Mouse (Mus musculus): ENCODE measurements around the gene Phox2b. TPM values are rescaled to one million over a fixed set of nuclear protein-coding genes. Genes with fewer than 3 reads are reported as not detected.

The Phox2b gene
- polyA plus RNA-seq, 1 experiment from 2014 or later = 0.08 TPM

- H3K27me3 ChIP-seq (ENCODE audit: control insufficient read depth, insufficient read depth, low read depth, low read length) = peaks cover 73% of the 10 kb centered on the region
- H3K9me3 ChIP-seq (replicated peaks; ENCODE audit: control insufficient read depth, low read length) = no peaks in the 10 kb centered on the region
- ATAC-seq (ENCODE audit: low read depth) = no peak
- H3K9ac ChIP-seq (ENCODE audit: low read depth, low read length) = no peak overlapping the region
- H3K4me3 ChIP-seq (ENCODE audit: low read depth, low read length) = no peak overlapping the region
- H3K4me2 ChIP-seq (ENCODE audit: low read depth, low read length) = no peak overlapping the region
- H3K27ac ChIP-seq (ENCODE audit: low read length) = no peak overlapping the region
- H3K4me1 ChIP-seq (ENCODE audit: control insufficient read depth, low read depth, low read length) = no peaks in the 10 kb centered on the region
- no peaks in the 10 kb centered on the region for H3K36me3 ChIP-seq (ENCODE audit: control insufficient read depth, insufficient read depth)
- 4% methylated on average over 28 of the region's 28 CpGs for WGBS (ENCODE audit: insufficient replicate concordance)
Measured at GRCm38 (mm10) chr5:67101793-67102600, 2.9 kb upstream of the Phox2b start.

GRCm38 (mm10) chr5:67101395-67101760, 2.3 kb upstream of the Phox2b start:
- Histone ChIP-seq H3K4me1 (ENCODE audit: control insufficient read depth, low read depth, low read length) (no peaks in the 10 kb centered on the region), H3K27me3 (ENCODE audit: control insufficient read depth, insufficient read depth, low read depth, low read length) (peaks cover 79% of the 10 kb centered on the region), H3K4me3 (ENCODE audit: low read depth, low read length) (no peak overlapping the region), H3K4me2 (ENCODE audit: low read depth, low read length) (no peak overlapping the region), H3K27ac (ENCODE audit: low read length) (no peak overlapping the region), H3K9ac (ENCODE audit: low read depth, low read length) (no peak overlapping the region), H3K9me3 (replicated peaks; ENCODE audit: control insufficient read depth, low read length) (no peaks in the 10 kb centered on the region), H3K36me3 (ENCODE audit: control insufficient read depth, insufficient read depth) (no peaks in the 10 kb centered on the region)
- 4% methylated on average over 9 of the region's 9 CpGs for WGBS (ENCODE audit: insufficient replicate concordance)
- no peak for ATAC-seq (ENCODE audit: low read depth)

GRCm38 (mm10) chr5:67100564-67101394, 1.7 kb upstream of the Phox2b start:
- Histone ChIP-seq H3K27me3 (ENCODE audit: control insufficient read depth, insufficient read depth, low read depth, low read length) (peaks cover 85% of the 10 kb centered on the region), H3K4me1 (ENCODE audit: control insufficient read depth, low read depth, low read length) (no peaks in the 10 kb centered on the region), H3K9ac (ENCODE audit: low read depth, low read length) (no peak overlapping the region), H3K4me3 (ENCODE audit: low read depth, low read length) (no peak overlapping the region), H3K27ac (ENCODE audit: low read length) (no peak overlapping the region), H3K4me2 (ENCODE audit: low read depth, low read length) (no peak overlapping the region), H3K9me3 (replicated peaks; ENCODE audit: control insufficient read depth, low read length) (no peaks in the 10 kb centered on the region), H3K36me3 (ENCODE audit: control insufficient read depth, insufficient read depth) (no peaks in the 10 kb centered on the region)
- 4% methylated on average over 34 of the region's 34 CpGs for WGBS (ENCODE audit: insufficient replicate concordance)
- ATAC-seq (ENCODE audit: low read depth) = no peak

GRCm38 (mm10) chr5:67099393-67100271, 531 bp upstream of the Phox2b start:
- Histone ChIP-seq H3K27ac (ENCODE audit: low read length) (no peak overlapping the region), H3K9ac (ENCODE audit: low read depth, low read length) (no peak overlapping the region), H3K36me3 (ENCODE audit: control insufficient read depth, insufficient read depth) (no peaks in the 10 kb centered on the region), H3K27me3 (ENCODE audit: control insufficient read depth, insufficient read depth, low read depth, low read length) (peaks cover 94% of the 10 kb centered on the region), H3K4me1 (ENCODE audit: control insufficient read depth, low read depth, low read length) (no peaks in the 10 kb centered on the region), H3K4me2 (ENCODE audit: low read depth, low read length) (no peak overlapping the region), H3K9me3 (replicated peaks; ENCODE audit: control insufficient read depth, low read length) (no peaks in the 10 kb centered on the region), H3K4me3 (ENCODE audit: low read depth, low read length) (no peak overlapping the region)
- ATAC-seq (ENCODE audit: low read depth) = no peak
- WGBS (ENCODE audit: insufficient replicate concordance) = 3% methylated on average over 32 of the region's 32 CpGs

- Histone ChIP-seq H3K36me3 (ENCODE audit: control insufficient read depth, insufficient read depth) (no peaks in the 10 kb centered on the region), H3K9ac (ENCODE audit: low read depth, low read length) (no peak overlapping the region), H3K27ac (ENCODE audit: low read length) (no peak overlapping the region), H3K4me3 (ENCODE audit: low read depth, low read length) (no peak overlapping the region), H3K27me3 (ENCODE audit: control insufficient read depth, insufficient read depth, low read depth, low read length) (peaks cover 96% of the 10 kb centered on the region), H3K9me3 (replicated peaks; ENCODE audit: control insufficient read depth, low read length) (no peaks in the 10 kb centered on the region), H3K4me2 (ENCODE audit: low read depth, low read length) (no peak overlapping the region), H3K4me1 (ENCODE audit: control insufficient read depth, low read depth, low read length) (no peaks in the 10 kb centered on the region)
- WGBS (ENCODE audit: insufficient replicate concordance) = 3% methylated on average over 23 of the region's 23 CpGs
- no peak for ATAC-seq (ENCODE audit: low read depth)
Measured at GRCm38 (mm10) chr5:67098051-67098732, 909 bp downstream of the Phox2b start.

GRCm38 (mm10) chr5:67097106-67098050, 1.7 kb downstream of the Phox2b start:
- Histone ChIP-seq H3K4me1 (ENCODE audit: control insufficient read depth, low read depth, low read length) (no peaks in the 10 kb centered on the region), H3K27ac (ENCODE audit: low read length) (no peak overlapping the region), H3K9me3 (replicated peaks; ENCODE audit: control insufficient read depth, low read length) (no peaks in the 10 kb centered on the region), H3K36me3 (ENCODE audit: control insufficient read depth, insufficient read depth) (no peaks in the 10 kb centered on the region), H3K9ac (ENCODE audit: low read depth, low read length) (no peak overlapping the region), H3K4me3 (ENCODE audit: low read depth, low read length) (no peak overlapping the region), H3K4me2 (ENCODE audit: low read depth, low read length) (no peak overlapping the region), H3K27me3 (ENCODE audit: control insufficient read depth, insufficient read depth, low read depth, low read length) (peaks cover 91% of the 10 kb centered on the region)
- WGBS (ENCODE audit: insufficient replicate concordance) = 3% methylated on average over 41 of the region's 41 CpGs
- ATAC-seq (ENCODE audit: low read depth) = no peak

GRCm38 (mm10) chr5:67096378-67096771, 2.7 kb downstream of the Phox2b start:
- Histone ChIP-seq H3K4me3 (ENCODE audit: low read depth, low read length) (peak overlapping the region; percentile 34; the same call in 1 of the 2 replicates), H3K4me2 (ENCODE audit: low read depth, low read length) (peak overlapping the region; percentile 43), H3K4me1 (ENCODE audit: control insufficient read depth, low read depth, low read length) (no peaks in the 10 kb centered on the region), H3K27ac (ENCODE audit: low read length) (no peak overlapping the region), H3K9ac (ENCODE audit: low read depth, low read length) (no peak overlapping the region), H3K27me3 (ENCODE audit: control insufficient read depth, insufficient read depth, low read depth, low read length) (peaks cover 85% of the 10 kb centered on the region), H3K9me3 (replicated peaks; ENCODE audit: control insufficient read depth, low read length) (no peaks in the 10 kb centered on the region), H3K36me3 (ENCODE audit: control insufficient read depth, insufficient read depth) (no peaks in the 10 kb centered on the region)
- 2% methylated on average over 28 of the region's 28 CpGs for WGBS (ENCODE audit: insufficient replicate concordance)
- no peak for ATAC-seq (ENCODE audit: low read depth)
